Mouse (Mus musculus) midbrain, embryonic 12.5 days (tissue): ENCODE results near the gene Chd2. TPM values are rescaled to one million over a fixed set of nuclear protein-coding genes. Genes with fewer than 3 reads are reported as not detected.

Experiments used
- ATAC-seq: fragments of 200-750 bp; cut with Nextera tagmentation; 2 replicates; pipeline ENCODE4 v1.8.0; 2017; ENCODE audit warnings: low read depth, moderate TSS enrichment, moderate library complexity; ENCODE audit not compliant: low FRiP score
- H3K27ac ChIP-seq: fragments of 300-500 bp; sonication (generic); replicated peaks from 2 replicates; pipeline ENCODE4 v1.5.1; 2016; ENCODE audit warnings: mild to moderate bottlenecking
- H3K27me3 ChIP-seq: fragments of 300-500 bp; sonication (generic); 2 replicates; pipeline ENCODE4 v1.6.1; 2016; ENCODE audit warnings: mild to moderate bottlenecking
- H3K36me3 ChIP-seq: fragments of 300-500 bp; sonication (generic); 2 replicates; pipeline ENCODE4 v1.6.1; 2016
- H3K4me1 ChIP-seq: fragments of 300-500 bp; sonication (generic); 2 replicates; pipeline ENCODE4 v1.6.1; 2016
- H3K4me2 ChIP-seq: fragments of 300-500 bp; sonication (generic); replicated peaks from 2 replicates; pipeline ENCODE4 v1.6.1; 2016; ENCODE audit warnings: mild to moderate bottlenecking, moderate library complexity
- H3K4me3 ChIP-seq: fragments of 300-500 bp; sonication (generic); 2 replicates; pipeline ENCODE4 v1.5.1; 2016; ENCODE audit warnings: mild to moderate bottlenecking
- H3K9ac ChIP-seq: fragments of 300-500 bp; sonication (generic); replicated peaks from 2 replicates; pipeline ENCODE4 v1.6.1; 2016; ENCODE audit warnings: mild to moderate bottlenecking, moderate library complexity
- H3K9me3 ChIP-seq: fragments of 300-500 bp; sonication (generic); 2 replicates; pipeline ENCODE4 v1.6.1; 2016; ENCODE audit warnings: mild to moderate bottlenecking
- WGBS: fragments of 180-500 bp; shearing (Covaris S2); methylation state at CpG from one replicate; pipeline ENCODE4 v1.1.7; 2016; 5-methylcytosine and 5-hydroxymethylcytosine counted together
- polyA plus RNA-seq: library from polyadenylated mRNA; unstranded; fragments of >200 nt; fragmentation: Nextera tagmentation; extraction: Ambion mirVana; gene quantifications from 2 replicates; pipeline ENCODE4 v1.2.1, GENCODE M21; 2016

The Chd2 gene
- polyA plus RNA-seq, 1 experiment from 2014 or later, result 54.8 TPM

GRCm38 (mm10) chr7:73391002-73391517 is 150.6 kb downstream of the Chd2 start:
- H3K9ac ChIP-seq, result peak overlapping the region; percentile 97
- no peaks in the 10 kb centered on the region; the same call in 1 of the 2 replicates for H3K27me3 ChIP-seq
- H3K4me3 ChIP-seq, result peak overlapping the region; percentile 62
- peaks cover 77% of the 10 kb centered on the region for H3K4me1 ChIP-seq
- H3K36me3 ChIP-seq, result peaks cover 22% of the 10 kb centered on the region
- WGBS, result 2% methylated on average over 25 of the region's 42 CpGs
- peak overlapping the region; percentile 87 for H3K27ac ChIP-seq
- H3K9me3 ChIP-seq, result no peaks in the 10 kb centered on the region
- peak; percentile 87 for ATAC-seq
- H3K4me2 ChIP-seq, result peak overlapping the region; percentile 86

GRCm38 (mm10) chr7:73390426-73391001 is 151.1 kb downstream of the Chd2 start:
- H3K9ac ChIP-seq, result peak overlapping the region; percentile 97
- WGBS, result under 1% methylated on average over 18 of the region's 18 CpGs
- peak overlapping the region; percentile 62 for H3K4me3 ChIP-seq
- no peaks in the 10 kb centered on the region; the same call in 1 of the 2 replicates for H3K27me3 ChIP-seq
- peak overlapping the region; percentile 87 for H3K27ac ChIP-seq
- peak overlapping the region; percentile 86 for H3K4me2 ChIP-seq
- H3K4me1 ChIP-seq, result peaks cover 75% of the 10 kb centered on the region
- H3K9me3 ChIP-seq, result no peaks in the 10 kb centered on the region
- ATAC-seq, result peak; percentile 41
- peaks cover 22% of the 10 kb centered on the region for H3K36me3 ChIP-seq

GRCm38 (mm10) chr7:73389871-73390294 is 151.7 kb downstream of the Chd2 start:
- peak overlapping the region; percentile 87 for H3K27ac ChIP-seq
- no peaks in the 10 kb centered on the region; the same call in 1 of the 2 replicates for H3K27me3 ChIP-seq
- H3K9me3 ChIP-seq, result no peaks in the 10 kb centered on the region
- peaks cover 20% of the 10 kb centered on the region for H3K36me3 ChIP-seq
- H3K4me3 ChIP-seq, result peak overlapping the region; percentile 62
- H3K4me2 ChIP-seq, result peak overlapping the region; percentile 86
- no peak for ATAC-seq
- H3K9ac ChIP-seq, result peak overlapping the region; percentile 97
- WGBS, result 1% methylated on average over 15 of the region's 15 CpGs
- peaks cover 73% of the 10 kb centered on the region for H3K4me1 ChIP-seq

- H3K27ac ChIP-seq, result peak overlapping the region; percentile 87
- H3K4me2 ChIP-seq, result peak overlapping the region; percentile 86
- no peaks in the 10 kb centered on the region; the same call in 1 of the 2 replicates for H3K27me3 ChIP-seq
- H3K9ac ChIP-seq, result peak overlapping the region; percentile 97
- peaks cover 69% of the 10 kb centered on the region for H3K4me1 ChIP-seq
- WGBS, result 6% methylated on average over 9 of the region's 9 CpGs
- H3K4me3 ChIP-seq, result peak overlapping the region; percentile 62
- H3K36me3 ChIP-seq, result peaks cover 15% of the 10 kb centered on the region
- ATAC-seq, result no peak
- H3K9me3 ChIP-seq, result no peaks in the 10 kb centered on the region
Measured at GRCm38 (mm10) chr7:73389419-73389818, 152.2 kb downstream of the Chd2 start.

- ATAC-seq, result no peak
- peaks cover 14% of the 10 kb centered on the region for H3K36me3 ChIP-seq
- H3K9ac ChIP-seq, result no peak overlapping the region
- no peak overlapping the region for H3K4me3 ChIP-seq
- WGBS, result 70% methylated on average over 2 of the region's 2 CpGs
- peaks cover 65% of the 10 kb centered on the region for H3K4me1 ChIP-seq
- H3K27ac ChIP-seq, result peak overlapping the region; percentile 87; the same call in 1 of the 2 replicates
- peak overlapping the region; percentile 86; the same call in 1 of the 2 replicates for H3K4me2 ChIP-seq
- no peaks in the 10 kb centered on the region; the same call in 1 of the 2 replicates for H3K27me3 ChIP-seq
- H3K9me3 ChIP-seq, result no peaks in the 10 kb centered on the region
Measured at GRCm38 (mm10) chr7:73388866-73389265, 152.8 kb downstream of the Chd2 start.

GRCm38 (mm10) chr7:73382843-73383242 is 158.8 kb downstream of the Chd2 start:
- Histone ChIP-seq H3K4me1 (peaks cover 67% of the 10 kb centered on the region), H3K36me3 (peaks cover 17% of the 10 kb centered on the region), H3K27me3 (no peaks in the 10 kb centered on the region), H3K9ac (no peak overlapping the region), H3K4me3 (no peak overlapping the region), H3K9me3 (no peaks in the 10 kb centered on the region), H3K4me2 (peak overlapping the region; percentile 10; the same call in 1 of the 2 replicates), H3K27ac (0 out of 2 replicates have a peak overlapping the region, but pooled peaks have one; percentile 12)
- WGBS, result 83% methylated on average over 7 of the region's 7 CpGs
- no peak for ATAC-seq

GRCm38 (mm10) chr7:73378034-73378433 is 163.6 kb downstream of the Chd2 start:
- Histone ChIP-seq H3K27ac (peak overlapping the region; percentile 98), H3K27me3 (peaks cover 4% of the 10 kb centered on the region; the same call in 1 of the 2 replicates), H3K4me2 (peak overlapping the region; percentile 73), H3K4me3 (peak overlapping the region; percentile 89), H3K9me3 (no peaks in the 10 kb centered on the region), H3K9ac (peak overlapping the region; percentile 96), H3K4me1 (peaks cover 65% of the 10 kb centered on the region), H3K36me3 (peaks cover 6% of the 10 kb centered on the region; the same call in 1 of the 2 replicates)
- no peak for ATAC-seq
- WGBS, result 44% methylated on average over 6 of the region's 6 CpGs

- Histone ChIP-seq H3K4me3 (peak overlapping the region; percentile 89), H3K27ac (peak overlapping the region; percentile 98), H3K4me1 (peaks cover 65% of the 10 kb centered on the region), H3K36me3 (0 out of 2 replicates have a peak, but pooled peaks cover 4% of the 10 kb centered on the region), H3K9me3 (no peaks in the 10 kb centered on the region), H3K4me2 (peak overlapping the region; percentile 73), H3K27me3 (peaks cover 6% of the 10 kb centered on the region; the same call in 1 of the 2 replicates), H3K9ac (peak overlapping the region; percentile 96)
- 13% methylated on average over 12 of the region's 12 CpGs for WGBS
- no peak for ATAC-seq
Measured at GRCm38 (mm10) chr7:73377307-73377706, 164.3 kb downstream of the Chd2 start.

Other genes with a start within 250 kb of the Chd2 start
- 55.7 and 62.9 TPM in 2 replicates for gene Rgma, start 166.3 kb downstream of the Chd2 start, polyA plus RNA-seq
- 32.3 and 44.5 TPM in 2 replicates for gene Fam174b, start 198.5 kb upstream of the Chd2 start, polyA plus RNA-seq